Mouse (Mus musculus) left cerebral cortex, postnatal 10 days (tissue): ENCODE measurements at regions not wholly inside any gene's neighbourhood (a gene's known extent, or its start where the extent isn't known, plus 50 kb on each side); places are given as distances from the start of the nearest gene placed in this dataset.
A peak's percentile ranks its signal among the peaks of the same experiment; 100 is the strongest.

Experiments
- DNase-seq, 2 experiments: peaks; one replicate each; pipeline ENCODE4 v3.0.0; 2021 to 2022; ENCODE audit warnings: low spot score in 2 of 2, mixed read lengths in 1 of 2; ENCODE audit errors: extremely low spot score in 1 of 2
- intact Hi-C: fragments of 180-260 bp; cut with DNase I; formaldehyde crosslinking; loops from one replicate; pipeline ENCODE4 v1.15.1; 2025

DNA sequence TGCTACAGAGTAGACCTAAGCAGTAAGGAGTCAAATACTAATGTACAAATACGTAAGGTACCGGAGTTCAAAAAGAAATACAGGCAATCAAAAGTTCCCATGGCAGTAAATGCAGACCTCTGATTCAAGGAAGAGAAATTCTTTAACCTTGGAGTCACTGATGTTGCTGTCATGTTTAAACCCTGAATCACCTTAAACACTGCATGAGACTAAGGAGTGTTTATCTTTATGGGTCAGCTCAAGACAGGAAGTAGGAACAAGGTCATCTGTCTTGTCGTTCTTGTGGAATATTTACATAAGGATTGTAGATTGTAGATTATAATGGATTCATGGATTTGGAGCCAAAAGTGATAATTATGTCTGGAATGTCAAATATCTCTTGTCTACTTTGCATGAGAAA, 1708.7 kb upstream of the Slc10a2 start:
- no peak for DNase-seq
- intact Hi-C loops, result no loop called here

- intact Hi-C loops, result no loop called here
- DNase-seq, result no peak
Observed at GRCm38 (mm10) chr8:6807116-6807515, 1702.0 kb upstream of the Slc10a2 start.

GRCm38 (mm10) chr8:6803199-6803598, 1698.0 kb upstream of the Slc10a2 start:
- intact Hi-C loops, result no loop called here
- no peak for DNase-seq

DNA sequence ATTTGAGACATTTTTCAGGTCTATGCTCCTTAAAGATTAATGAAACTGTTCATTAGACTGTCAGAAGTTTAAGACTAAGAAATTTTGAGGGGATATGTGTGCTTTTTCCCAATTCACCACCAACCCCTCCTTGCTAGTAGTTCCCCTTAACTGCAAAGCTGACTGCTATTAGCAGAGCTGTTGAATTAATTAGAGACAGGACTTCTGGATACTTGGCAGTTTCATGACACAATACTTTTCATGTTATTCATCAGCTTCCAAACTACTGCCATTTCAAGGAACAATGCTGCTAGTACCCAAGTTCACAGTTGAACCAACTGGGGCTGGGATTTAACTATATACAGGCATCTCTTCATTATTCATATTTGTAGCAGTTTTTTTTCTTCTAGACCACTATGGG, 1695.9 kb upstream of the Slc10a2 start:
- intact Hi-C loops, result no loop called here
- DNase-seq, result no peak

DNA sequence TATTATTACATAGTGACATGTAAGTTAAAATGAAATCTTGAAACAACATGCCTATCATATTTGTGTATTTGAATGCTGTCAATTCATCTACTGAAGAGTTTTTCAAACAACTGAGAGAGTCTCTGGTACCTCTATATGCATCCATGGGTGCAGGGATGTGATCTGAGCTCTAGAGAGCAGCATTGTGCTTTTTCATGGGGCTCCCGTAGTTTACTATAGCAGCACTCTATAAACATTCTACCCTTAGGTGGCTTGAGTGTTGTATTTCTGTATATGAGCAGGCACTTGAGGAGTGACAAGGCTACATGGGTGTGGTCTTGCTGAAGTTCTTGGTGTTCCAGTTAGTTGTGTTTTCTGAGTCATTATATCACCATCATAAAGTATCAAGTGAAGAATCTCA, 1683.9 kb upstream of the Slc10a2 start:
- no peak for DNase-seq
- intact Hi-C loops, result no loop called here

GRCm38 (mm10) chr8:6780983-6781382, 1675.8 kb upstream of the Slc10a2 start:
- no peak for DNase-seq
- intact Hi-C loops, result no loop called here

- DNase-seq, result no peak
- intact Hi-C loops, result no loop called here
Observed at GRCm38 (mm10) chr8:6775103-6775502, 1670.0 kb upstream of the Slc10a2 start.

- DNase-seq, result no peak
- intact Hi-C loops, result no loop called here
Observed at GRCm38 (mm10) chr8:6729571-6729970, 1624.4 kb upstream of the Slc10a2 start.

DNA sequence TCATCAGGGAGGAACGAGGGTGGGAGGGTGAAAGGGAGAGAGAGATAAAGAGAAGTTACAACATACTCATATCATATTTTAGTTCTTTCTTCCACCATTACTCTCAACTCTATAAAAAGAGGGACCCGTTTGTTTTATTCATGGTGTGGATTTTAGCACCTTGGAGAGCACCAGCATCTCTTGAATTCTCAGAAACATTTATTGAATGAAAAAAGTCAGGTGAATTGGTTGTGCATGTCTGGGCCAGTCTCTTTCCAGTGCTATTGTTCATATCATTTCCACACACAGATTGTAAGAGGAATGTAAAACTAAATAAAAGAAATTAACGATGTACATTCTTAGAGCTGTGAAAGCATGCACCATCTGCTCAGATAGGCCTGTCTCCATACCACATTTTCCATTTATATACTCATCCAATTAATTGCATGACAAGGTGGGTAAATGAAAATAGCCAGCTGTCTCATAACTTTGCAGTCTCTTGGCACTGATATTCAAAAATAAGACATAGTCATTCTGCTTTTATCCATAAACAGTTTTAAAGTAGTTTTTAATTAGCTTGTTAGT, 1603.8 kb upstream of the Slc10a2 start:
- peak in 1 of 2 experiments; percentile 4 for DNase-seq
- intact Hi-C loops, result no loop called here

DNA sequence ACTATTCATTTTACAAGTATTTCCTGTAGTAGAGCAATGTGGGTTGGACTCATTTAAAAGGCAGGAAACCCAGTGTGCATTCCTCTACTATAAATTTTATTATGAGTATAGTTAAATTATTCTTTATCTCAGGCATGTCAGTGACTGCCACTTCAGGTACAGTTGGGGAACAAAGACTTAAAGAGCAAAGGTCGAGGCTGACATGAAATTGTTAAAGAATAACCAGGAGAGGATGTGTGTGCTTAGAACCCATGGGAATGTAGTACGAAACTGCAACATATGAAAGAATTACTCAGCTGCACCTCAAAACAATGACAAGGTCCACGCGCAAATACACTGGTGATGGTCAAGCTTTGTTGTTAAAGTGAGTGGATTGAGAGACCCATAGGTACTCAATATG, 1583.4 kb upstream of the Slc10a2 start:
- DNase-seq, result no peak

DNA sequence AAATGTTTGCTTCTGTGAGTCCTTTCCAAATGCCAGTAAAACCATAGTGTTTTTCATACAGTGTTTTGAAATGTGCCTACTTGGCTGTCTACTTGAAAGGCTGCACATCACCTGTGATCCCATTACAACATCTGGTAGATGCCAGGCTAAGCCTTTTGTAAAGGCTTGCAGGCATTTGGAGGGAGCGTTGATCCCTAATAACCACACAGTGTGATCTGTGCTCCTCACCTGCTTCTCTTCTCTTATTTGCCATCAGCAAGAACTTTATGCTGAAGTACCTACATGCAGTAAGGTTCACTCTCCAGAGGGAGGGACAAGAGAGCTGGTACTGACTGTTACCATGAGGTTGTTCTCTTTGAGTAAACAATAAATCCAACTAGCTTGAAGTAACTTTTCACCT, 1553.7 kb upstream of the Slc10a2 start:
- intact Hi-C loops, result no loop called here
- DNase-seq, result no peak

More for the DNA sequence above, 1583.4 kb upstream of the Slc10a2 start:
- intact Hi-C loops, result no loop called here

DNA sequence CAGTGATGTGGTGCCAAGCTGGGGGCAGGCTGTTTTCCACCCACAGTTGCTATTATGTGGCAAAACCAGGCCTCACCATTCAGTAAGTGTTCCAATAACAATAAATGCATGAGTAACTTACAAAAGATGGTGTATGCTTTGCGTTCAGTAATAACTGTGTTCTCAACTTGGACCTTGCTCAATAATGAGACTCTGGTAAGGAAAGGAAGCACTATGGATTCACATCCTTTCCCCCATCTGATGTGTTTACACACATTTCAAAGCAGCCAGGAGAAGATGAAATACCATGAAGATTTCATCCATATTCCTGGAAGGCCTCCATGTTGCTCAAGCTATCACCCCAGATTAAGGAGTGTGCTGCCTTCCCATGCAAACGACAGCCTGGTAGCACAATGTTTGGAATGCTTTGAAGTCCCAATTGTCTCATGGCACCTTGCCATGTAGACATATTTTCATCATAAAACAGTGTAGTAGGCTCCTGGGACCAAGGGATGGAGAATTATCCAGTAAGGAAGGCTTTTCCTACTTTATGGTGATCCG, 1552.4 kb upstream of the Slc10a2 start:
- DNase-seq, result no peak
- intact Hi-C loops, result no loop called here

- intact Hi-C loops, result no loop called here
- DNase-seq, result no peak
Observed at GRCm38 (mm10) chr8:6652180-6652579, 1547.0 kb upstream of the Slc10a2 start.

- intact Hi-C loops, result no loop called here
- no peak for DNase-seq
Observed at GRCm38 (mm10) chr8:6648083-6648482, 1542.9 kb upstream of the Slc10a2 start.

DNA sequence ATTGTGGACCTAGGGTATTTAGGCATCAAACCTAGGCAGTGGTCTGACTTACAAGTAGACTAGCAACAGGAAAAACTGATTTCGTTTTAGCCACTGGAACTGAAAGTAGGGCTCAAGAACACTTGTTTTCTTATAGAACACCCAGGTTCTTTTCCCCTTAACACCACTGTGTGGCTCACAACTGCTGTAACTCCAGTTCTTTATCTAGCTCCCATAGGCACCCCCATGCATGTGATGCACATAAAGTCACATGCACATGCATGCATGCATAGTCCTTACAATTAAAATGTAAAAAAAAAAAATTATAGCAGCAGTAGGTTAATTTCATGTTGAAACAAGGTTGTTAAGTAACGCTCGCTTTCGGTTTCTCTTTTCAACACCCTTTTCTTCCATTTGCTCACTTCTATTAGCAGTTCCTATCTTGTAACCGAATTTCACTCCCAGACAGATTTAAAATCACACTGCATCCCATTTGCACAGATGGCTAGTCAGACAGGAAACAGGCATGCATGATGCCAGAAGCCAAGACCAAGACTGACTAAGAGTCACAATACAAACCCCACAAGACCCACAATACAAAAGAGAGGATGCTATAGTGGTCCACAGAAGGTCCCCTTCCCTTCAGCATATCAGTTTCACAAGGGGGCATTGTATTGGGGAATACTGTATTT, 1540.3 kb upstream of the Slc10a2 start:
- DNase-seq, result no peak
- intact Hi-C loops, result no loop called here

GRCm38 (mm10) chr8:6644396-6644795, 1539.2 kb upstream of the Slc10a2 start:
- no peak for DNase-seq
- intact Hi-C loops, result no loop called here

DNA sequence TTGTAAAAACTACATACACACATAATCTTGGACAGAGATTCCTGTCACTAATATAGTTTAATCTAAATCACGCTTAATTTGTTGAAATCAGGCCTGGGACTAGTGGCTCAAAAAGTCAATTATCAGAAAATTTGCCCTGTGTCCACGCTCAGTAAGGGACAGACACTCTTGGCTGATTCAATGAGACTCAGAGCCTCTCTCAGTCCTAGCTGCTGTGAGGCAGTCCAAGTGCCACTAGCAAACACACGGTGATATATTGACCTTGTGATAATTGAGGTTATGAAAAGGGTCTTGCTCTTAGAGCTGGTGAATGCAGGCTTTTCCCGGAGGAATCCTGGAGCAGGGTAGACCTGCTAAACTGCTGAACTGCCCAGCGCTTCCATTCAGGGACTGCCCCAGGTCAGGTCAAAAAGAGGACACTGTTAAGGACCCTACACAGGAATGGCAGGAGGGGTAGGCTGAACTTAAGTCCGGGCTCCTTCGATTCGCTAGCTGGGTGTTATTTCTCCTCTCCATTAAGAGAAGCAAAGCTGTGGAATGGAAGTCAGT, 1521.9 kb upstream of the Slc10a2 start:
- DNase-seq, result no peak
- intact Hi-C loops, result no loop called here

DNA sequence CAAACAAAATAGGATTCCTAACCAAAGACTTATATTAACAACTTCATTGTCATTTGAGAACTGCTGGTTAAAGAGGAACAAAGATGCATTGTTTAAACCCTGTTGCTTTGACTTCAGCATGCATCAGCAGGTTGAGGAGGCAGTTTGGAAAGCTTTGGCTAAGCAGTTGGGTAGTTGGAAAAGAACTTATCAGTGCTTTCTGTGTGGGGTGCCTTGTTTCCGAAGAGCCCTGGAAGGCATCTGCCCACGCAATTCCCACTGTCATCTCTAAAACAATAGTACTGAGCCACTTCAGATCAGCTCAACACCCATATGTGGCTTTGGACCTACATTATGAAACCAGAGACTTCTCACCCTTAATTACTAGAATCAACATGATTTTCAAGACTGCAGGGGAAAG, 1503.7 kb upstream of the Slc10a2 start:
- no peak for DNase-seq
- intact Hi-C loops, result no loop called here

DNA sequence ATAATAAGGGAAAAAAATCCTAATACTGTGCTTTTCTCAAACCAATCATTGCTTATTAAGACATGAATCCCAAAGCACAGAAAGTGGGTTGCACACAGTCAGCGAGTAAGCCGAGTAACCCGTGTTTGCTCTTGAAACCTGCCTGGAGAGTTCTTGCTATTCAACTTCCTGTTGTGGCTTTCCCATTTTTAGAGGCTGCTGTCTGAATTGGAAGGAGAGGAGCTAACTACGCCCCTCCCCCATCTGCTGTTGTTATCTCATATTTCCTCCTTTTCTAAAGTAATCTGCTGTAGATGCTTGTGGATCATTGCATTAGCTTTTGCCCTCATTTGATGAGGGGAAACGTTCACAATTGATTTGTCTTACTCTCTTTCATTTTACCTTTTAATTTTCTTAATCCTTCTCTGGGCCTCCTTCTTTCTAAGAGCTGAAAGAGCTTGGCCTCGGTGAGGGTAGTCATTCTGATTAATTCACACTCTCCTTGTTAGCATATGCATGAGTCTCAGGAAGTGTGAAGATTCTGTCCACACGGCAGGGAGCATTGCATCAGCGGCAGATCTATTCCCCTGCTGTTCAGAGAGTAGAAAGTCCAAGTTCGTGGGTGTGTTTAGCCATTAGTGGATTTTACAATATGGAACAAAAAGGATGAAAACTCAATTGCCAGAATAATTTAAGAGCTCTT, 1501.8 kb upstream of the Slc10a2 start:
- peak in 1 of 2 experiments; percentile 4 for DNase-seq
- intact Hi-C loops, result no loop called here

DNA sequence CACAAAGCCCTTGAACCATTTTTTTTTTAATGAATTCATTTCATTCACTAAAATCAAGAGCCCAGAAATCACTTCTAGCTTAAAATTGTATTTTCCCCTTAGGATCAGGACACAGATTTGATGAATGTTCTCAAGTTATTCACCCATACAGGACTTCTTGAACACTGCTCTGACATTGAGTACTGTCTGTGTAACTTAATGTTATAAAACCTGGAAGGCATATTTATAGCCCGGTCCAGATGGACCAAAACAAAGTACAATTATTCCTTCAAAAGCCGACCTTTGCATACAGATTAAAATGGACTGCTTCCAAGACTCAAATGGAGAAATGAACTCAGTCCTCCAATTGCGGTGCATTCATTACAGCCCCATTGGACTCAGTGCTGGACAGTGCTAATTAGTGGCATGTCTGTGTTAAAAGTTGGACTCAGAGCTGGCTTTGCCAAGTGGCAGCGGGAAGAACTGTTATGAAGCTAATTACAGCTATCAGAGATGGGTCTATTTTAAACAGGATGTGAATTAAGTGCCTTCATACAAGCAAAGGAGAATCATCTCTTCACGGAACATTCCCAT, 1499.2 kb upstream of the Slc10a2 start:
- intact Hi-C loops, result no loop called here
- peak in 1 of 2 experiments; percentile 52 for DNase-seq
